Comparison of ENCODE assay signal across 18 mouse cellular contexts in the genomic region with DNA sequence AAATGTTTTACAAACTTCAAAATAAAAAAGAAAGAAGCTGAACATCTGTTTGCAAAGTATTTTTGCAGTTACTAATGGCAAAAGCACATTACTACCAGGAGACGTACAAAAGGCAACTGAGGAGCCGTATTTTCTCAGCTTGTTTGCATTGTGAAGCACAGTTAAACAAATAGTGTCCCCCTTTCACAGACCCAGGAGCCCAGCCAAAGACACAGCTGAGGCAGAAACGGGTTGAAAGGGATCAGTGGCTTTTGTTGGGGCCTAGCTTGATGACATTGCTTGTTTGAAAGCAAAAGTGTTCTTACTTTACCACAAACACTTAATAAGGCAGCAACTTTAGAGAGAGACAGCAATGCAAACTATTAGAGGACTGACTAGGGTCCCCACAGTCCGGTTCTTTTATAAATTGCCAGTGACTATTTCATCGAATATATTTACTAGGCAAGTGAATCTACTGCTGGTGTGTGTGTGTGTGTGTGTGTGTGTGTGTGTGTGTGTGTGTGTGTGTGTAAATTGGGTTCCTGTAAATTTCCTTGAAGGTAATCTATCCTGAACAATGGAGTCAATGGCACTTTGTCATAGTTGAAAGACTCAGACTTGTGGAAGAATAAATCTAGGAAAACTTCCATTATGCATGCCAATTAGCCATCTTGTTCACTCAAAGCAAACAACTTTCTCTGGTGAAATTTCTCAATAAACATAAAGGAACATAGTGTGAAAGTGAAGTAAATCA. TPM values are rescaled to one million over a fixed set of nuclear protein-coding genes. Genes with fewer than 3 reads are reported as not detected.
DNase-seq lines count a peak whose midpoint lies in the region; ATAC-seq lines count a peak whose summit lies in the region.
"Had no signal": no experiment of that assay in that cellular context is flagged by ENCODE, and none has a peak within 500 bp of the region (broad histone marks: within the 10 kb centered on the region; RNA-seq: fewer than 3 reads in every experiment).

No protein-coding gene starts in this region.

- WGBS in hindbrain, embryonic 11.5 days: 39% methylated on average over 5 of the region's 5 CpGs
- 32% methylated on average over 5 of the region's 5 CpGs for WGBS in hindbrain, embryonic 16.5 days
- 26% methylated on average over 5 of the region's 5 CpGs for WGBS in midbrain, embryonic 11.5 days
- 36% methylated on average over 5 of the region's 5 CpGs for WGBS in midbrain, embryonic 15.5 days
- 15% methylated on average over 5 of the region's 5 CpGs for WGBS in neural tube, embryonic 13.5 days

- no peak for ATAC-seq in hindbrain, embryonic 11.5 days (ENCODE audit: low FRiP score)
- no peak for ATAC-seq in hindbrain, embryonic 16.5 days
- peak; percentile 68; the same call in 1 of the 2 replicates for ATAC-seq in midbrain, embryonic 11.5 days (ENCODE audit: low FRiP score)
- no peak for ATAC-seq in midbrain, embryonic 15.5 days (replicated peaks)
- peak; percentile 65; the same call in 1 of the 2 replicates for ATAC-seq in neural tube, embryonic 13.5 days (ENCODE audit: low read depth)

- no peak overlapping the region for H3K4me3 ChIP-seq in hindbrain, embryonic 11.5 days (ENCODE audit: low read depth, low read length)
- no peak overlapping the region for H3K4me3 ChIP-seq in hindbrain, embryonic 16.5 days (ENCODE audit: low read length)
- no peak overlapping the region for H3K4me3 ChIP-seq in midbrain, embryonic 11.5 days (ENCODE audit: low read depth, low read length)
- H3K4me3 ChIP-seq in midbrain, embryonic 15.5 days: no peak overlapping the region
- no peak overlapping the region for H3K4me3 ChIP-seq in neural tube, embryonic 13.5 days
- H3K4me3 ChIP-seq: limb, embryonic 10.5 days; lung, embryonic 15.5 days had no signal

- no peaks in the 10 kb centered on the region for H3K36me3 ChIP-seq in hindbrain, embryonic 11.5 days (ENCODE audit: control insufficient read depth, insufficient read depth, low read length)
- no peaks in the 10 kb centered on the region for H3K36me3 ChIP-seq in hindbrain, embryonic 16.5 days (ENCODE audit: control insufficient read depth, insufficient read depth, low read length)
- no peaks in the 10 kb centered on the region for H3K36me3 ChIP-seq in midbrain, embryonic 11.5 days (ENCODE audit: control insufficient read depth, insufficient read depth, low read length)
- no peaks in the 10 kb centered on the region for H3K36me3 ChIP-seq in midbrain, embryonic 15.5 days (replicated peaks)
- H3K36me3 ChIP-seq in neural tube, embryonic 13.5 days: no peaks in the 10 kb centered on the region
- H3K36me3 ChIP-seq: limb, embryonic 10.5 days; lung, embryonic 15.5 days had no signal

- no peak overlapping the region for H3K9ac ChIP-seq in hindbrain, embryonic 11.5 days (ENCODE audit: low read depth, low read length)
- no peak overlapping the region for H3K9ac ChIP-seq in hindbrain, embryonic 16.5 days (ENCODE audit: low read depth, low read length)
- H3K9ac ChIP-seq in midbrain, embryonic 11.5 days (ENCODE audit: low read length): no peak overlapping the region
- H3K9ac ChIP-seq in midbrain, embryonic 15.5 days: no peak overlapping the region
- no peak overlapping the region for H3K9ac ChIP-seq in neural tube, embryonic 13.5 days
- H3K9ac ChIP-seq: lung, embryonic 15.5 days had no signal

- no peak overlapping the region for H3K27ac ChIP-seq in hindbrain, embryonic 11.5 days (ENCODE audit: low read depth, low read length)
- no peak overlapping the region for H3K27ac ChIP-seq in hindbrain, embryonic 16.5 days (ENCODE audit: low read depth, low read length)
- H3K27ac ChIP-seq in midbrain, embryonic 11.5 days (ENCODE audit: low read depth, low read length): no peak overlapping the region
- no peak overlapping the region for H3K27ac ChIP-seq in midbrain, embryonic 15.5 days
- no peak overlapping the region for H3K27ac ChIP-seq in neural tube, embryonic 13.5 days (replicated peaks)
- H3K27ac ChIP-seq: limb, embryonic 10.5 days; lung, embryonic 15.5 days had no signal

- H3K9me3 ChIP-seq in hindbrain, embryonic 11.5 days (ENCODE audit: control insufficient read depth, low read length): no peaks in the 10 kb centered on the region
- no peaks in the 10 kb centered on the region for H3K9me3 ChIP-seq in hindbrain, embryonic 16.5 days (ENCODE audit: control insufficient read depth, low read length)
- H3K9me3 ChIP-seq in midbrain, embryonic 11.5 days (ENCODE audit: control insufficient read depth, low read length): no peaks in the 10 kb centered on the region
- no peaks in the 10 kb centered on the region for H3K9me3 ChIP-seq in midbrain, embryonic 15.5 days
- H3K9me3 ChIP-seq in neural tube, embryonic 13.5 days: no peaks in the 10 kb centered on the region
- H3K9me3 ChIP-seq: limb, embryonic 10.5 days; lung, embryonic 15.5 days had no signal

- no peaks in the 10 kb centered on the region for H3K27me3 ChIP-seq in hindbrain, embryonic 11.5 days (ENCODE audit: control insufficient read depth, insufficient read depth, low read length)
- no peaks in the 10 kb centered on the region for H3K27me3 ChIP-seq in hindbrain, embryonic 16.5 days (replicated peaks; ENCODE audit: control insufficient read depth, insufficient read depth, low read length)
- H3K27me3 ChIP-seq in midbrain, embryonic 11.5 days (ENCODE audit: control insufficient read depth, insufficient read depth, low read length): no peaks in the 10 kb centered on the region
- no peaks in the 10 kb centered on the region for H3K27me3 ChIP-seq in midbrain, embryonic 15.5 days (replicated peaks)
- H3K27me3 ChIP-seq in neural tube, embryonic 13.5 days: no peaks in the 10 kb centered on the region
- H3K27me3 ChIP-seq: lung, embryonic 15.5 days had no signal

- no peak overlapping the region for H3K4me2 ChIP-seq in hindbrain, embryonic 11.5 days (replicated peaks; ENCODE audit: low read depth, low read length)
- H3K4me2 ChIP-seq in hindbrain, embryonic 16.5 days (ENCODE audit: low read length): no peak overlapping the region
- H3K4me2 ChIP-seq in midbrain, embryonic 11.5 days: no peak overlapping the region
- H3K4me2 ChIP-seq in midbrain, embryonic 15.5 days: no peak overlapping the region
- no peak overlapping the region for H3K4me2 ChIP-seq in neural tube, embryonic 13.5 days
- H3K4me2 ChIP-seq: liver, embryonic 11.5 days; lung, embryonic 15.5 days had no signal

- peak; percentile 10 for DNase-seq in hindbrain, embryonic 11.5 days (ENCODE audit: low spot score)
- DNase-seq in midbrain, embryonic 11.5 days (ENCODE audit: low spot score, missing footprints): no peak
- peak; percentile 43 for DNase-seq in embryo, embryonic 9.5 days (ENCODE audit: extremely low spot score)
- DNase-seq in urinary bladder, postnatal 36 days (ENCODE audit: low spot score in 2 of 2): no peak
- DNase-seq in thymus, postnatal 36 days: no peak
- DNase-seq: B cell, adult 2 months; cerebellum, adult 2 months; gastrocnemius, postnatal 10 days; kidney, adult 8-10 months; layer of hippocampus, postnatal 36 days; right cerebral cortex, adult 18-20 months; thymus, adult 18-20 months had no signal

- no peaks in the 10 kb centered on the region for H3K4me1 ChIP-seq in hindbrain, embryonic 11.5 days (replicated peaks; ENCODE audit: control insufficient read depth, insufficient read depth, low read length)
- H3K4me1 ChIP-seq in hindbrain, embryonic 16.5 days (ENCODE audit: control insufficient read depth, insufficient read depth, low read depth, low read length): no peaks in the 10 kb centered on the region
- no peaks in the 10 kb centered on the region for H3K4me1 ChIP-seq in midbrain, embryonic 11.5 days (ENCODE audit: control insufficient read depth, insufficient read depth, low read length)
- no peaks in the 10 kb centered on the region for H3K4me1 ChIP-seq in midbrain, embryonic 15.5 days
- H3K4me1 ChIP-seq in neural tube, embryonic 13.5 days (replicated peaks): 0 out of 2 replicates have a peak, but pooled peaks cover 6% of the 10 kb centered on the region
- H3K4me1 ChIP-seq: limb, embryonic 10.5 days; lung, embryonic 15.5 days had no signal

RNA-seq across cellular contexts. Expression of a gene that starts 57.8 kb away (rescaled TPM):
- 60.9 and 67.8 TPM in 2 replicates for polyA plus RNA-seq in hindbrain, embryonic 11.5 days (2014; fragmentation: Nextera tagmentation; extraction: Ambion mirVana)
- 66.6 and 66.8 TPM in 2 replicates for polyA plus RNA-seq in hindbrain, embryonic 16.5 days (2015; fragmentation: Nextera tagmentation; extraction: Ambion mirVana)
- polyA plus RNA-seq in midbrain, embryonic 11.5 days (2014; fragmentation: Nextera tagmentation; extraction: Ambion mirVana): 74.3 and 85.8 TPM in 2 replicates
- polyA plus RNA-seq in midbrain, embryonic 15.5 days (2015; fragmentation: Nextera tagmentation; extraction: Ambion mirVana): 63.6 and 79.2 TPM in 2 replicates
- 45.2 and 51.8 TPM in 2 replicates for polyA plus RNA-seq in neural tube, embryonic 13.5 days (2015; fragmentation: Nextera tagmentation; extraction: Ambion mirVana)

Comparison
In these comparisons a context has a peak if more than half of its experiments do, and no peak if none do; other contexts are left out.
1. ATAC-seq: peak in midbrain, embryonic 11.5 days (single experiment) and neural tube, embryonic 13.5 days (single experiment); none in hindbrain, embryonic 11.5 days (single experiment), hindbrain, embryonic 16.5 days (single experiment) and midbrain, embryonic 15.5 days (single experiment).
2. DNase-seq: peak in hindbrain, embryonic 11.5 days (single experiment) and embryo, embryonic 9.5 days (single experiment); none in midbrain, embryonic 11.5 days (single experiment), urinary bladder, postnatal 36 days (0 of 2) and thymus, postnatal 36 days (0 of 2).